Mouse (Mus musculus) heart, embryonic 15.5 days (tissue): ENCODE results near the gene Map3k12. TPM values are rescaled to one million over a fixed set of nuclear protein-coding genes. Genes with fewer than 3 reads are reported as not detected.

ENCODE experiments used
- ATAC-seq: fragments of 200-750 bp; cut with Nextera tagmentation; replicated peaks from 2 replicates; pipeline ENCODE4 v1.8.0; 2017; ENCODE audit warnings: low read depth, moderate TSS enrichment; ENCODE audit not compliant: insufficient number of reproducible peaks, insufficient read depth, low FRiP score
- H3K27ac ChIP-seq: fragments of 300-500 bp; sonication (generic); 2 replicates; pipeline ENCODE4 v1.5.1; 2015; ENCODE audit warnings: mild to moderate bottlenecking, inconsistent platforms
- H3K27me3 ChIP-seq: fragments of 300-500 bp; sonication (generic); 2 replicates; pipeline ENCODE4 v1.6.1; 2015; ENCODE audit warnings: inconsistent platforms
- H3K36me3 ChIP-seq: fragments of 300-500 bp; sonication (generic); 2 replicates; pipeline ENCODE4 v1.6.1; 2015; ENCODE audit warnings: mild to moderate bottlenecking, inconsistent platforms
- H3K4me1 ChIP-seq: fragments of 300-500 bp; sonication (generic); replicated peaks from 2 replicates; pipeline ENCODE4 v1.6.1; 2015; ENCODE audit warnings: inconsistent platforms
- H3K4me2 ChIP-seq: fragments of 300-500 bp; sonication (generic); 2 replicates; pipeline ENCODE4 v1.6.1; 2015; ENCODE audit warnings: inconsistent platforms, mild to moderate bottlenecking, moderate library complexity
- H3K4me3 ChIP-seq: fragments of 300-500 bp; sonication (generic); 2 replicates; pipeline ENCODE4 v1.5.1; 2015; ENCODE audit warnings: mild to moderate bottlenecking, inconsistent platforms
- H3K9ac ChIP-seq: fragments of 300-500 bp; sonication (generic); 2 replicates; pipeline ENCODE4 v1.6.1; 2015; ENCODE audit warnings: mild to moderate bottlenecking, inconsistent platforms
- H3K9me3 ChIP-seq: fragments of 300-500 bp; sonication (generic); replicated peaks from 2 replicates; pipeline ENCODE4 v1.6.1; 2016; ENCODE audit warnings: inconsistent platforms
- WGBS: fragments of 180-500 bp; shearing (Covaris S2); methylation state at CpG from one replicate; pipeline ENCODE4 v1.1.7; 2015; ENCODE audit warnings: mixed read lengths; 5-methylcytosine and 5-hydroxymethylcytosine counted together
- polyA plus RNA-seq: library from polyadenylated mRNA; unstranded; fragments of >200 nt; fragmentation: Nextera tagmentation; extraction: Ambion mirVana; gene quantifications from 2 replicates; pipeline ENCODE4 v1.2.1, GENCODE M21; 2015

Gene Map3k12
- polyA plus RNA-seq, 1 experiment from 2014 or later, result 9.8 TPM

DNA sequence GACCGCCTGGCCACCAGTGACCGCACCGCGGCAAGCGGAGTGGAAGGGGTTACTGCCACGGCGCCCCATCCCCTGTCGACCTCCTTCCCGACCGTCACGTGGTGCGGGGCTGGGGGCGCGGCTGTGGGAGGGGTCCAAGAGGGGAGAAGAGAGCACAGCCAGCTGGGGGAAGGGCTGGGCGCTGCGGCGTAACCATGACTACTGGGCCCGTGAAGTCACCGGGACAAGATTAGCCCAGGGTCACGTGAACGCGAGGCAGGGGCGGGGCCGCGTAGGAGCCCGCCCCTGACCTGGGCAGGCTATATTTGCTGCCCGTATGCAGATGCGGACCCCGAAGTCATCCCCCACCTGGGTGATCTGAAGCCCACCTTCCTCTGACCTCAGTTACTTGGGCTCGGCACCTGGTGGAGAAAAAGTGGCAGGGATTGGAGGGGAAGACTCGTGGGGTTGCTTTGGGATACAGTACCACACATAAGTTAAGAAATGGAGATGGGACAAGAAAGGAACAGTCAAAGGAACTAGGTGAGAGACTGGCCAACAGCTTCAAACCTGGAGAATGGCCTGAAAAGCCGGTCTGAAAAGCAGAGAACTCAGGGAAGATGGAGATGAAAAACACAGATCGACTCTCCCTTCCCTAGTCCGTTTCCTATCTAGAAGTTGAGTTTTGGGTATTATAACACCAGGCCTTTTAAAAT, 6.1 kb downstream of the Map3k12 start:
- no peaks in the 10 kb centered on the region for H3K9me3 ChIP-seq

DNA sequence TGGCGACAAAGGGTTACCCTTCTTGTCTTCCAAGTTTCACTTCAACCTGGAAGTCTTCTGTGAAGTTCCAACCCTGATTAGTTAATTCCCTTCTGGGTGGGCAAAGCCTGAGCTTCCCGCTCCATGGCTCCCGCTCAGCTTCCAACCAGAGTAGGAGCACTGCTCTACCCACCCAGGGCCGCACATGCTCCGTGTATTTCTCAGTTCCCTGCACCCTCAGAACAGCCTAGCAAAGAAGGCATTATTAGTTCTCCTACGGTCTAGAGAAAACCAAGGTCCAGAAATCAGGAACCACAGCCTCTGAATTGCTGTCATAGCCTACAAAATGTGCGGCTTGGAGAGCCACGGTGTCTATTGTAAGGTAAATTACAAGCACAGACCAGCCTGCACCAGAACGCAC, 6.8 kb downstream of the Map3k12 start:
- Histone ChIP-seq H3K9me3 (no peaks in the 10 kb centered on the region), H3K27me3 (no peaks in the 10 kb centered on the region), H3K4me3 (peak overlapping the region; percentile 68), H3K4me2 (peak overlapping the region; percentile 95), H3K27ac (peak overlapping the region; percentile 79), H3K36me3 (peaks cover 2% of the 10 kb centered on the region; the same call in 1 of the 2 replicates), H3K9ac (peak overlapping the region; percentile 66), H3K4me1 (peaks cover 35% of the 10 kb centered on the region)
- peak; percentile 58 for ATAC-seq
- WGBS, result 8% methylated on average over 9 of the region's 9 CpGs

More for the DNA sequence above, 6.1 kb downstream of the Map3k12 start:
- Histone ChIP-seq H3K27ac (peak overlapping the region; percentile 79), H3K9ac (peak overlapping the region; percentile 66), H3K4me2 (peak overlapping the region; percentile 95), H3K27me3 (no peaks in the 10 kb centered on the region), H3K36me3 (no peaks in the 10 kb centered on the region), H3K4me3 (peak overlapping the region; percentile 68), H3K4me1 (peaks cover 29% of the 10 kb centered on the region)
- WGBS, result 3% methylated on average over 33 of the region's 34 CpGs
- ATAC-seq, result peak; percentile 95

GRCm38 (mm10) chr15:102508336-102508735, 8.5 kb downstream of the Map3k12 start:
- H3K9me3 ChIP-seq, result no peaks in the 10 kb centered on the region
- no peak overlapping the region for H3K27ac ChIP-seq
- WGBS, result 77% methylated on average over 3 of the region's 3 CpGs
- H3K4me2 ChIP-seq, result no peak overlapping the region
- H3K4me1 ChIP-seq, result peaks cover 37% of the 10 kb centered on the region
- H3K9ac ChIP-seq, result no peak overlapping the region
- H3K4me3 ChIP-seq, result no peak overlapping the region
- H3K27me3 ChIP-seq, result no peaks in the 10 kb centered on the region
- peaks cover 19% of the 10 kb centered on the region for H3K36me3 ChIP-seq
- no peak for ATAC-seq

DNA sequence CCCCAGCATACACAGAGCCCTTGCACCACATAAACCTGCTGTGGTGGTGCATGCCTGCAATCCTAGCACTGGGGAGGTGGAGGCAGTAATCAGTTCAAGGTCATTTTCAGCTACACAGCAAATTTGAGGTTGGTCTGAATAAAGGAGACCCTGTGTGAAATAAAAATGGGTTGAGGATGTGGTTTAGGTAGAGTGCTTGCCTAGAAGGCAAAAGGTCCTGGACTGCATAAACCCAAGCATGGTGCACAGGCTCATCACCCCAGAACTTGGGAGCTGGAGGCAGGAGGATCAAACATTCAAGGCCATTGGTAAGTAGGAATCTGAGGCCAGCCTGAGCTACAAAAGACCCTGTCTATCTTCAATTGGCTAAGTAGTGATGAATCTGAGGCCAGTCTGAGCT, 9.3 kb downstream of the Map3k12 start:
- no peak overlapping the region for H3K4me2 ChIP-seq
- no peak overlapping the region for H3K9ac ChIP-seq
- H3K9me3 ChIP-seq, result no peaks in the 10 kb centered on the region
- H3K36me3 ChIP-seq, result peaks cover 27% of the 10 kb centered on the region
- H3K4me3 ChIP-seq, result no peak overlapping the region
- no peak for ATAC-seq
- H3K4me1 ChIP-seq, result peaks cover 37% of the 10 kb centered on the region
- no peak overlapping the region for H3K27ac ChIP-seq
- no peaks in the 10 kb centered on the region for H3K27me3 ChIP-seq

- H3K9ac ChIP-seq, result no peak overlapping the region
- H3K9me3 ChIP-seq, result no peaks in the 10 kb centered on the region
- 88% methylated on average over 1 of the region's 1 CpGs for WGBS
- peaks cover 34% of the 10 kb centered on the region for H3K36me3 ChIP-seq
- no peaks in the 10 kb centered on the region for H3K27me3 ChIP-seq
- no peak overlapping the region for H3K4me3 ChIP-seq
- H3K4me2 ChIP-seq, result no peak overlapping the region
- H3K4me1 ChIP-seq, result peaks cover 35% of the 10 kb centered on the region
- H3K27ac ChIP-seq, result no peak overlapping the region
- no peak for ATAC-seq
Measured at GRCm38 (mm10) chr15:102506864-102507263, 10.0 kb downstream of the Map3k12 start.

- H3K27ac ChIP-seq, result no peak overlapping the region
- 50% methylated on average over 2 of the region's 2 CpGs for WGBS
Measured at GRCm38 (mm10) chr15:102506464-102506830, 10.4 kb downstream of the Map3k12 start.

GRCm38 (mm10) chr15:102505770-102506463, 10.9 kb downstream of the Map3k12 start:
- H3K27ac ChIP-seq, result no peak overlapping the region
- no peaks in the 10 kb centered on the region for H3K27me3 ChIP-seq
- no peak overlapping the region for H3K4me3 ChIP-seq
- H3K9ac ChIP-seq, result no peak overlapping the region
- H3K4me2 ChIP-seq, result no peak overlapping the region
- H3K36me3 ChIP-seq, result peaks cover 43% of the 10 kb centered on the region
- no peaks in the 10 kb centered on the region for H3K9me3 ChIP-seq
- H3K4me1 ChIP-seq, result peaks cover 26% of the 10 kb centered on the region
- no peak for ATAC-seq
- 61% methylated on average over 9 of the region's 9 CpGs for WGBS

More at GRCm38 (mm10) chr15:102506464-102506830, 10.4 kb downstream of the Map3k12 start:
- ATAC-seq, result no peak
- no peak overlapping the region for H3K4me3 ChIP-seq
- peaks cover 31% of the 10 kb centered on the region for H3K4me1 ChIP-seq
- no peaks in the 10 kb centered on the region for H3K9me3 ChIP-seq
- no peak overlapping the region for H3K4me2 ChIP-seq
- H3K36me3 ChIP-seq, result peaks cover 38% of the 10 kb centered on the region
- no peaks in the 10 kb centered on the region for H3K27me3 ChIP-seq
- no peak overlapping the region for H3K9ac ChIP-seq

- Histone ChIP-seq H3K4me3 (no peak overlapping the region), H3K4me1 (peaks cover 21% of the 10 kb centered on the region), H3K9ac (no peak overlapping the region), H3K27ac (no peak overlapping the region), H3K27me3 (no peaks in the 10 kb centered on the region), H3K36me3 (peaks cover 50% of the 10 kb centered on the region), H3K4me2 (no peak overlapping the region), H3K9me3 (no peaks in the 10 kb centered on the region)
- ATAC-seq, result no peak
- 66% methylated on average over 12 of the region's 12 CpGs for WGBS
Measured at GRCm38 (mm10) chr15:102505073-102505769, 11.6 kb downstream of the Map3k12 start.

GRCm38 (mm10) chr15:102503924-102504782, 12.7 kb downstream of the Map3k12 start:
- Histone ChIP-seq H3K4me1 (peaks cover 11% of the 10 kb centered on the region; the same call in 1 of the 2 replicates), H3K9me3 (no peaks in the 10 kb centered on the region), H3K9ac (no peak overlapping the region), H3K27ac (no peak overlapping the region), H3K36me3 (peaks cover 61% of the 10 kb centered on the region), H3K27me3 (no peaks in the 10 kb centered on the region), H3K4me3 (no peak overlapping the region), H3K4me2 (no peak overlapping the region)
- 83% methylated on average over 9 of the region's 9 CpGs for WGBS
- ATAC-seq, result no peak

DNA sequence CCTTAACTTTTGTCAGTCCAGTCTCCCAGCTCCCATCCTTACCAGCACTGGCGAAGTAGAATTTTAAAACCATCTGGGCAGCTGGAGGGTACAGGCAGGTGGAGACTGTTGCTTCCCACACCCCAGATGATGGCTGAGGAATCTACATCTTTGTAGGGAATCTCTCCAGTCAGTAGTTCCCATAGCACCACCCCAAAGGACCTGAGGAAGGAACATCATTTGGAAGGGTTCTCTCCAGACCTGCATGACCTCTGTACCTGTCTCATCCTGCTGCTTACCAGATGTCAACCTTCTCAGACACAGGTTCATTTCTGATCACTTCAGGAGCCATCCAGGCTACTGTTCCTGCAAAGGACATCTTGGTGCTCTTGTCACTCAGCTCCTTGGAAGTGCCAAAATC, 13.4 kb downstream of the Map3k12 start, which contains the start of gene Gm10337:
Gm10337 (plus strand) TSS at position 276 of the 400 bp plus-strand sequence.
- WGBS, result 94% methylated on average over 1 of the region's 1 CpGs
- peaks cover 9% of the 10 kb centered on the region; the same call in 1 of the 2 replicates for H3K4me1 ChIP-seq
- no peak within 1 kb of the TSS for H3K4me3 ChIP-seq
- no peak within 1 kb of the TSS for H3K9ac ChIP-seq
- no peaks in the 10 kb centered on the region for H3K9me3 ChIP-seq
- H3K27ac ChIP-seq, result no peak within 1 kb of the TSS
- no peak within 1 kb of the TSS for H3K4me2 ChIP-seq
- peaks cover 66% of the 10 kb centered on the region for H3K36me3 ChIP-seq
- no peaks in the 10 kb centered on the region for H3K27me3 ChIP-seq
- no peak for ATAC-seq
